Mouse (Mus musculus): ENCODE data around the gene Suclg2. TPM values are rescaled to one million over a fixed set of nuclear protein-coding genes. Genes with fewer than 3 reads are reported as not detected.

Gene Suclg2
- polyA plus RNA-seq, 1 experiment from 2014 or later = 51.5 TPM

DNA sequence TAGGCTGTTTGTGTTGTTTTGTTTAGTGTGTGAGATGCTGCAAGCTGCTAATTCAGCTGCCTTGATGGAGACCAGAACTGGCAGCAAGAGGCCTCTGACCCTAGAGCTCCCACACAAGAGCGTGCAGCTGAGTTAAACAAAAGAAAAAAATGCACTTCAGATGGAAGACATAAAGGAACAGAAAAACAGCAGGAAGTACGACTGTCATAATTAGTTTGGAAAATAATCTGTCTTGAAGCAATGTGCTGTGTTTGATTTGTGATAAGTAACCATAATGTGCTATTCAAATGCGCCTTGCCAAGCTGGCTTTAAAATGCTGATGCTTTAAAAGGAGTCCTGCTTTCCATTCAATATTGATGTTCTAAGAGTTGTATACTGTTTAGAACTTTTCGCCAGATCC is 144.2 kb downstream of the Suclg2 start:
- Histone ChIP-seq H3K4me3 (no peak overlapping the region), H3K27me3 (ENCODE audit: low read depth, poor library complexity, severe bottlenecking) (no peaks in the 10 kb centered on the region), H3K9me3 (replicated peaks) (no peaks in the 10 kb centered on the region), H3K4me1 (peaks cover 47% of the 10 kb centered on the region), H3K36me3 (no peaks in the 10 kb centered on the region; the same call in 1 of the 2 replicates), H3K27ac (replicated peaks) (peak overlapping the region; percentile 30)
- no peak for DNase-seq (ENCODE audit: low spot score)
- 27% methylated on average over 4 of the region's 4 CpGs for WGBS

DNA sequence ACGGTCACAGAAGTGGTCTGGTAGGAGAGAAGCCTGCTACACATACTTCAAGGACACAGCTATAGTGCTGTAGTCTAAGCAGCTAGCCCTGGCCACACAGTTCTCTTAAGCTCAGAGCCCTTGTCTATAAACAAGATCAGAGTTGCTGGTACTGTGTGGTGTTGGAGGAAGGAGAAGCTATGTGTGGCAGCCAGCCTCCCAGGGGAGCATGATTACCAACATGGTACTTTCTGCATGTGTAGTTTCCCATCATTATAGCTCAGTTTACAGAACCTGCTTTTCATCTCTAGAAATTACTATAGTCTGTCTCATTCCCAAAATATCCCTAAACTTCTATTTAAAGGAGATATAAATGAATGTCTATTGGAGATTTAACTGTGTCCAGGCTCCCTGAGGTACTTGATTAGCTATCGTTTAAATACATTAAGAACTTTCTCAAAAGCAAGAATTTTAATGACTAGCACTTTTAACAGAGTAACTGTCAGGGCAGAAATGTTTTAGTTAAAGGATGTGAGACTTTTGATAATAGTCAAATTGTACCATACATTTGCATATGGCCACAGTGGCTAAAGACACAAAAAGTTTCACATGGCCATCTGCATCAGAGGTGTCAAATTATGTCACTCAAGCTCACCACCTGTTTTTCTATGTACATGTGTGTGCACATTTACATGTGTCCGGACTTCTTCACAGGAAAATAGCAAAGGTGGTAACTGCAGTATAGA is 145.4 kb downstream of the Suclg2 start:
- DNase-seq (ENCODE audit: low spot score) = no peak
- Histone ChIP-seq H3K9me3 (replicated peaks) (no peaks in the 10 kb centered on the region), H3K4me1 (peaks cover 47% of the 10 kb centered on the region), H3K27me3 (ENCODE audit: low read depth, poor library complexity, severe bottlenecking) (no peaks in the 10 kb centered on the region), H3K36me3 (no peaks in the 10 kb centered on the region; the same call in 1 of the 2 replicates), H3K4me3 (no peak overlapping the region), H3K27ac (replicated peaks) (no peak overlapping the region)
- WGBS = 92% methylated on average over 3 of the region's 3 CpGs

DNA sequence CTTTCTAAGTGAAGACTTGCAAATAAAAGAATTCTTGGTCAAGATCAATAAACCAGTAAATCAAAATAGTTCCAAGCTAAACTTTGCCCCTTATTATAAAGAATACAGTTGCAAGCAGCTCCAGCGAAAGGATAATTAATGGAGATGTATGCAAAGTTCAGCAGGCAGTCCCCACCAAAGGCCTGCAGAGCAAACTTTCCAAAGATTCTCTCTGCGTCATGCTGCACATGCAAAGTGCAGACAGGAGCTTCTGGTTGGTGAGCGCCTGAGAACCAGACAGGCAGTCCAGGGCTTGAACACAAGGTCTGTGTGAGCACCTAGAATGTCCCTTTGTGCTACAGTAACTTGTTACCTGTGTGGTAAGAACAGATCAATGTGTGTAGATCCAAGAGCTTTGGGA is 147.0 kb downstream of the Suclg2 start:
- DNase-seq (ENCODE audit: low spot score) = no peak
- H3K27me3 ChIP-seq (ENCODE audit: low read depth, poor library complexity, severe bottlenecking) = no peaks in the 10 kb centered on the region
- WGBS = 72% methylated on average over 3 of the region's 3 CpGs

DNA sequence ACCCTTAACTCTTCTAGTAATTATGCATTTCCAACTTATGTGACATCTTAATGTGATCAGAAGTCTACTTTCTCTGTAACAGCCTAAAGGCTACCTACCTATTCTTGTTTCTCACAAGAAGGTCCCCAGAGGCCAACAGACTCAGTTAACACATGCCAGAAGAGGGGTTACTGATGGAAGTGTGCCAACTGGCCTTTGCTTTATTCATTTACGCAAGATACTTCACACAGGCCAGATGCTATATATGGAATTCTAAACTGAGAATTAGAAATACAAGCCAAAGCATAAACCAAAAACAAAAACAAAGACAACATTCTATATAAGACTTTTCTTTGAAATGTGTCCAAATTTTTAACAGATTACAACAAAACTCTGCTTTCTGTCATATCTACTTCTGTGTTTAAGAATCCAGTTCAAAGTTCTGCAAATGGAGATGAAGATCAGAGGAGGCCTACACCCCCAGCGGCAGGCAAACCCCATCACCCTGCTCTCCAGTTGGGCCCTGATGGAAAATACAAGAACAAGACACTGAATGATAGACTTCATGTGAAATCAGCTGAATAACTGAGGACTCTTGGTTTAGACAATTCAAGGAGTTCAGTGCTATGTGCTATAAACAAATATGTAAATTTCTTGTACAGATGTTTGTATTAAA is 155.1 kb downstream of the Suclg2 start:
- Histone ChIP-seq H3K4me1 (no peaks in the 10 kb centered on the region), H3K4me3 (no peak overlapping the region), H3K27ac (replicated peaks) (no peak overlapping the region), H3K27me3 (ENCODE audit: low read depth, poor library complexity, severe bottlenecking) (peaks cover 31% of the 10 kb centered on the region; the same call in 1 of the 2 replicates), H3K9me3 (replicated peaks) (no peaks in the 10 kb centered on the region), H3K36me3 (no peaks in the 10 kb centered on the region)
- no peak for DNase-seq (ENCODE audit: low spot score)
- 92% methylated on average over 2 of the region's 2 CpGs for WGBS

More for the DNA sequence above, 147.0 kb downstream of the Suclg2 start:
- Histone ChIP-seq H3K27ac (replicated peaks) (no peak overlapping the region), H3K4me3 (no peak overlapping the region), H3K4me1 (peaks cover 47% of the 10 kb centered on the region), H3K9me3 (replicated peaks) (no peaks in the 10 kb centered on the region), H3K36me3 (no peaks in the 10 kb centered on the region)

DNA sequence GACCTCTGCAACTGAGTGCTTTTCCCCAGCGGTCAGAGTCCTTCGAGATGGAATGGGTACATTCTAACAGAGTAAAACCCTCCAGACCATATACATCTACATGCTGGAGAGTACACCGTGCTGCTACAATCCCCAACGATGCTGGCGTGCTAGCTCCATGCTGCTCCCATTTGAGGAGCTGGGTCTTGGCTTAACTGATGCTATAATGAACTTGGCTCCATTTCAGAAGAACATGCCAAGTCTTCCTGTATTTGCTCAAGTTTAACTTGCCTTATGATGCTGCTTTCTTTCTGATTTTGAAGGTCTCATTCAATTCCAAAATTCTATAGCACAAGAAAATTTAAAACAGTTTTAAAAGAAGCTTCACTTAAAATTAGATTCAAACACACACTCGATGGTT is 162.3 kb downstream of the Suclg2 start:
- DNase-seq (ENCODE audit: low spot score) = no peak
- no peaks in the 10 kb centered on the region for H3K36me3 ChIP-seq
- no peak overlapping the region for H3K27ac ChIP-seq (replicated peaks)
- no peaks in the 10 kb centered on the region for H3K9me3 ChIP-seq (replicated peaks)
- H3K27me3 ChIP-seq (ENCODE audit: low read depth, poor library complexity, severe bottlenecking) = peaks cover 20% of the 10 kb centered on the region; the same call in 1 of the 2 replicates
- WGBS = 92% methylated on average over 6 of the region's 6 CpGs
- no peak overlapping the region for H3K4me3 ChIP-seq
- peaks cover 11% of the 10 kb centered on the region for H3K4me1 ChIP-seq

DNA sequence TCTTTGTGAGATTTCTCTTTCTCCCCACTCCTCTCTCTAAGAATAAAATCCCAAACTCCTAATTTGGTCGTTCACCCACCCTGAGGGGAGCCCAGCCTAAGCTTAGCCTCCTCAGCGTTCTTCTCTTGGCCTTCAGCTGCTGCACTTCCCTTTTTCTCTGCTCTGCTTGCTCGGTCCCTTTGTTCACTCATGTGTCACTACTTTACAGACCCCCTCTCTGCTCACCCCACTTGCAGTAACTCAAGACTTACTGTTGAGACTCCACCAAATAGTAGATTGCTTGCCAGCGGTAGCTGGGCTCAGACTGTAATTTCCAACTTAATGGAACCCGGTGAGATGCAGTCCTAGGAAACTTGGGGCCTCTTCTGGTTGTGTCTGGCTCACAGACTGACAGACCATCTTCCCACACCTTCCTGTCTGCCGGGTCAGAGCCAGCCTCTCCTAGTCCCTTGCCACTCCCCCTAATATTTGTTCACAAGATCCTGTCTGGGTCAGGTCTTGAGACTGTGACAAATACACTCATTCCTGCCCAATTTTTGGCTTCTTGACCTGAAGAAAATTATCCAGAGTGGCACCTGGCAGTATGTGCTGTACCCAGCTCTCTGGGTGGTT is 166.2 kb downstream of the Suclg2 start:
- Histone ChIP-seq H3K4me3 (no peak overlapping the region), H3K9me3 (replicated peaks) (no peaks in the 10 kb centered on the region), H3K27ac (replicated peaks) (no peak overlapping the region), H3K27me3 (ENCODE audit: low read depth, poor library complexity, severe bottlenecking) (peaks cover 5% of the 10 kb centered on the region; the same call in 1 of the 2 replicates), H3K4me1 (peaks cover 17% of the 10 kb centered on the region), H3K36me3 (no peaks in the 10 kb centered on the region)
- 69% methylated on average over 6 of the region's 6 CpGs for WGBS
- DNase-seq (ENCODE audit: low spot score) = no peak

DNA sequence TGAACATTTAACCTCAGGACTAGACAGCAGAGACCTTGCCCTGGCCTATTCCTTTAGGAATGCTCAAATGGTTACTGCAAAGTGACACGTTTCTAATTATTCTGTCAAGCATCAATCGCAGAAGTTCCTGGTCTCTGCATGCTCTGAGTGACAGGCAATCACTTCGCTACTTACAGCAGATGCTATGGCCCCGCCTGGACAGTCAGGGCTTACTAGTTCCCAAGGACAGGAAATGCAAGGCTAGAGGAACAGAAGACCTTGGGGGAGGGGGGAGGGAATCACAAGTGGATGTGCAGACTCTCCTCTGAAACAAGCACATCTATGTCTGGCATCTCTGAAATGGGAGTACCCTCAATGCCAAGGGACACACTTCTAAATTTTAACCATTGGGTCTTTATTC is 167.6 kb downstream of the Suclg2 start:
- no peak for DNase-seq (ENCODE audit: low spot score)
- Histone ChIP-seq H3K4me3 (no peak overlapping the region), H3K27ac (replicated peaks) (no peak overlapping the region), H3K36me3 (no peaks in the 10 kb centered on the region), H3K9me3 (replicated peaks) (no peaks in the 10 kb centered on the region), H3K4me1 (peaks cover 21% of the 10 kb centered on the region), H3K27me3 (ENCODE audit: low read depth, poor library complexity, severe bottlenecking) (peaks cover 2% of the 10 kb centered on the region; the same call in 1 of the 2 replicates)
- 70% methylated on average over 4 of the region's 4 CpGs for WGBS

DNA sequence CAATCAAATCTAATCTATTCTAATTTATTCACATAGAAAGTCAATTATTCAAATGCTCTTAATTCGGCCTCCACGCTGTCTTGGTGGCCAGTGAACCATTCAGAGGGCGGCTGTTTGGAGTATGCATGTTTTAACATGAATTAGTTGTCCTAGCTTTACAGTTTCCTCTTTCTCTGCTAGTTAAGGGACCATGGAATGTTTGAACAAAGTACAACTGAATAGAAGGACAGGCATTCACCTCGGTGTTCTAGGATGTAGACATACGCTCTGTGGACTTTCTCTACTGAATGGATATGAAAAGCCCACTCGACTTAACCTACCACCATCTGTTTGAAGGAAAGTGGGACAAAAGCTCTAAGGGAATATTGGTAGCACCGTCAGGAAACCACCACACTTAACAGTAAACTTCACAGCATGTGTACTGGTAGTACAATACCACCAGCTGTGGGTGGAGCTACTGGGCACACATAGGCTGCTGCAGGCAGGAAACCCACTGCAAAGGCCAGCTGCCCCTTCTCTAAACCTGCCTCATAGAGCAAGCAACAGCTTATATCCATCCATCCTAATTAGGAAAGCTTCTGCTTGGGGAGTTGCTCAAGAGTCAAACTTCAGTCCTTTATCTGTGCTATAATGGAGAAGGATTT is 172.3 kb downstream of the Suclg2 start:
- no peaks in the 10 kb centered on the region for H3K27me3 ChIP-seq (ENCODE audit: low read depth, poor library complexity, severe bottlenecking)
- H3K4me3 ChIP-seq = no peak overlapping the region
- DNase-seq (ENCODE audit: low spot score) = no peak
- no peaks in the 10 kb centered on the region for H3K9me3 ChIP-seq (replicated peaks)
- no peaks in the 10 kb centered on the region for H3K36me3 ChIP-seq
- no peak overlapping the region for H3K27ac ChIP-seq (replicated peaks)
- WGBS = 81% methylated on average over 7 of the region's 7 CpGs
- peaks cover 19% of the 10 kb centered on the region for H3K4me1 ChIP-seq

DNA sequence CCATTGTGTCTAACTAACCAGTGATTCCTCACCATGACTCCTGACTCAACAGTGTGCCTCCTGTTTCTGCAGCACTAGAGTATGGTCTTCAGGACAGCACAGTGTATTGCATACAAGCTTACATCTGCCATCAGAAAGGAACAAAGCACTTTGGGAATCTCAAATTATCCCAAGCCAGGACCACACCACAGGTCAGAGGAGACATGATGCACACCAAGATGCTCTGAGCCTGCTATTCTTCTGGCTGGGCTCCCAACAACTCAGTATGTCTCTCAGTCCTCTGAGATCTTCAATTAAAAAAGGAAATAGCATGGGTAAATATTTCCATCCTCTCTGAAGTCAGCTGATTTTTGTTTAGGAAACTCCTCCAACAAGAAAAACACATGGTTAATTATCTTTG is 172.9 kb downstream of the Suclg2 start:
- no peaks in the 10 kb centered on the region for H3K9me3 ChIP-seq (replicated peaks)
- peaks cover 13% of the 10 kb centered on the region for H3K4me1 ChIP-seq
- no peaks in the 10 kb centered on the region for H3K27me3 ChIP-seq (ENCODE audit: low read depth, poor library complexity, severe bottlenecking)
- H3K27ac ChIP-seq (replicated peaks) = no peak overlapping the region
- no peak overlapping the region for H3K4me3 ChIP-seq
- H3K36me3 ChIP-seq = no peaks in the 10 kb centered on the region
- DNase-seq (ENCODE audit: low spot score) = no peak

DNA sequence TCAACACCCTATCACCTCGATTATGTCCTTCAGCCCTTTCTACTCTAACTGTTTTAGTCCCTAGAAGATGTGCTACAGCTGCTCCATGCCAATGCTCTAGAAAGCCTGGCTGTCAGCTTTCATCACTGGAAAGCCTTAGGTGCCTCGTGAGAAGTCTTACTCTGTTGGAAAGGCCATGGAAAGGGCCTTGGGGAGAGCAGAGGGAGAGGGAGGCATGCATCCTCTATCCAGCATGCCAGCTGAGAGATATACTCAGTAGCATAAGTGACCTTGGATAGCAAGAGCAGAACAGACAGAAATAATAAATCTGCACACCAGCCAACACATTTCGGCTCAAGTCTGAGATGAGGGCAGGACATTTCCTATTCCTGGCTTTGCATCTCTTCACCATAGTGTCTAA is 173.3 kb downstream of the Suclg2 start:
- no peaks in the 10 kb centered on the region for H3K27me3 ChIP-seq (ENCODE audit: low read depth, poor library complexity, severe bottlenecking)
- 87% methylated on average over 3 of the region's 3 CpGs for WGBS
- H3K36me3 ChIP-seq = no peaks in the 10 kb centered on the region
- no peak overlapping the region for H3K4me3 ChIP-seq
- no peak overlapping the region for H3K27ac ChIP-seq (replicated peaks)
- no peak for DNase-seq (ENCODE audit: low spot score)
- no peaks in the 10 kb centered on the region for H3K9me3 ChIP-seq (replicated peaks)
- peaks cover 12% of the 10 kb centered on the region for H3K4me1 ChIP-seq

DNA sequence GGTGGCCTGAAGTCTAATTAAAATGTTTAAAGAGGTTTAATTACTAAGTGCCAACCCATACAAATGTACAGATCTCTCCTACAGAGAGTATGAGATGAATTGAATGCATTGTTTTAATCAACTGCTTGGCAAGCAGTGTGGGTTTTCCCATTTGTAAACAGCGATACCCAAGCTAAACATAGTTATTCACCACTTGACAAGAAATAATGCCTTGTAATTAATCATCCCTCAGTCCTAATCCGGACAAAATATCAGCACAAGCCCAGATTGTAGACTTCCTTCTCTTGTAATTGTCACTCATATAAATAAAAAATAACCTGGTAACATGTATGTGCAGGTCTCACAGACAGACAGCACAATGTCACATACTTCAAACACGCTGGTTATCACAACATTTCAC is 183.4 kb downstream of the Suclg2 start:
- 93% methylated on average over 3 of the region's 3 CpGs for WGBS
- Histone ChIP-seq H3K27ac (replicated peaks) (no peak overlapping the region), H3K4me1 (no peaks in the 10 kb centered on the region), H3K4me3 (no peak overlapping the region), H3K9me3 (replicated peaks) (no peaks in the 10 kb centered on the region), H3K36me3 (no peaks in the 10 kb centered on the region), H3K27me3 (ENCODE audit: low read depth, poor library complexity, severe bottlenecking) (no peaks in the 10 kb centered on the region)
- DNase-seq (ENCODE audit: low spot score) = no peak

DNA sequence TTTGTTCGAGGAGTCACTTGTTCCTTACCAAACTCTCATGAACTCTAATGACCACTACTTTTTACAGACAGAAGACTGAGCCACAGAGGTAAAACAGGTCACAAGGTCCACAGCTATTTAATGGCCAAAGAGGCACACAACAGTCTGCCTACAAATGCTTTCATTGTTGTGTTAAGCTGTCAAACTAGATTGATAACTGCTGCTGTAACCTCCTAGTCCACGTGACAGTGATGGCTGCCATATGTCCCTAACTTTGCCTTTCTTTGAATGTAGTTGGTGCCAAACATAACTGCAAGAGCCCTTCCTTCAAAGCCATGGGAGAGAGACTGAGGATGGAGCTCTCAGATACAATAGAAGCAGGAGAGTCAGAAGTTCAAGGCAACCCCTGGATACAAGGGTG is 198.8 kb downstream of the Suclg2 start:
- WGBS = 87% methylated on average over 2 of the region's 2 CpGs
- no peak overlapping the region for H3K4me3 ChIP-seq
- no peaks in the 10 kb centered on the region; the same call in 1 of the 2 replicates for H3K36me3 ChIP-seq
- H3K4me1 ChIP-seq = no peaks in the 10 kb centered on the region; the same call in 1 of the 2 replicates
- H3K27me3 ChIP-seq (ENCODE audit: low read depth, poor library complexity, severe bottlenecking) = no peaks in the 10 kb centered on the region
- H3K27ac ChIP-seq (replicated peaks) = no peak overlapping the region
- no peaks in the 10 kb centered on the region for H3K9me3 ChIP-seq (replicated peaks)
- DNase-seq (ENCODE audit: low spot score) = no peak
